Mouse (Mus musculus): Measurements from ENCODE around the gene Mcfd2.

DNA sequence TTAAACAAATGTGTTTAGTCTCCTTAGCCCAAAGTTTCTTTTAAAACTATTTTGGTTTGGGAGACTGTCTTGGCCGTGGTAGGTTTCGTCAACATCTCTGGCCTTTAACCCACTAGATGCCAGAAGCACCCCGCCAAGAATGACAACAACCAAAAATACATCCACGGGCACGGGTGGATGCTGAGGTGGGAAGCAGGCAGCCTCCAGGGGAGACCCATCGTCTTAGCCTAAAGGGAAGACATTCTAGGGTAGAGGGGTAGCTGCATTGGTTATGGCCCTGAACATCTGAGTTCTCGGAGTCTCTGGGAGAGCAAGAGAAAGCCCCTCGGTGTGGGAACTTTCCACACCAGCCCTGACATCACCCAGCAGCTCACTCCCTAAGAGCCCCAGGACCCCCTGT lies 48.4 kb upstream of the Mcfd2 start:
- TF ChIP-seq MEF2A (IDR thresholded peaks at IDR 0.05; ENCODE audit: borderline replicate concordance, low read depth, low read length) (no peak), ETS1 (conservative IDR thresholded peaks at IDR 0.05; ENCODE audit: low read depth, low read length) (no peak), CTCF (conservative IDR thresholded peaks at IDR 0.05 in 1 of 2, IDR thresholded peaks at IDR 0.05 in 1 of 2; ENCODE audit: low read depth in 2 of 2, low read length in 2 of 2) (no peak), ZC3H11A (IDR thresholded peaks at IDR 0.05; ENCODE audit: low read depth, low read length) (no peak), E2F4 (IDR thresholded peaks at IDR 0.05; ENCODE audit: insufficient replicate concordance, low read depth, low read length) (no peak), TCF12 (IDR thresholded peaks at IDR 0.05; ENCODE audit: low read depth, low read length) (no peak), POLR2A (IDR thresholded peaks at IDR 0.05; ENCODE audit: low read depth, low read length) (no peak), EP300 (IDR thresholded peaks at IDR 0.05; ENCODE audit: low read length) (no peak), POLR2AphosphoS2 (IDR thresholded peaks at IDR 0.05; ENCODE audit: low read depth, low read length) (no peak), SIN3A (IDR thresholded peaks at IDR 0.05; ENCODE audit: low read length) (no peak), MYC (IDR thresholded peaks at IDR 0.05; ENCODE audit: low read depth, low read length) (no peak), SMC3 (IDR thresholded peaks at IDR 0.05; ENCODE audit: low read depth, low read length) (no peak), IRF4 (IDR thresholded peaks at IDR 0.05; ENCODE audit: low read depth, low read length) (no peak)
